Mouse (Mus musculus) frontal cortex, adult 2 months (tissue): Measurements from ENCODE around the gene Fads6. TPM values are rescaled to one million over a fixed set of nuclear protein-coding genes. Genes with fewer than 3 reads are reported as not detected.
A peak's percentile ranks its signal among the peaks of the same experiment; 100 is the strongest.

ENCODE experiments used
- DNase-seq, 2 experiments: peaks; one replicate each; pipeline ENCODE4 v3.0.0; 2022; ENCODE audit warnings: low spot score in 1 of 2; ENCODE audit errors: extremely low spot score in 1 of 2
- polyA plus RNA-seq: library from polyadenylated mRNA; depleted of rRNA; stranded (reverse); fragments of >200 nt; gene quantifications from 2 replicates; pipeline ENCODE4 v1.2.3, GENCODE M21; 2012; rRNA removed

Fads6 gene
- 13.2 and 13.9 TPM in 2 replicates for polyA plus RNA-seq

GRCm38 (mm10) chr11:115297214-115297826 lies at the start of gene Fads6:
TSS of gene Fads6 (minus strand) at chr11:115297663.
- DNase-seq: peak; percentile 59 to 76

DNA sequence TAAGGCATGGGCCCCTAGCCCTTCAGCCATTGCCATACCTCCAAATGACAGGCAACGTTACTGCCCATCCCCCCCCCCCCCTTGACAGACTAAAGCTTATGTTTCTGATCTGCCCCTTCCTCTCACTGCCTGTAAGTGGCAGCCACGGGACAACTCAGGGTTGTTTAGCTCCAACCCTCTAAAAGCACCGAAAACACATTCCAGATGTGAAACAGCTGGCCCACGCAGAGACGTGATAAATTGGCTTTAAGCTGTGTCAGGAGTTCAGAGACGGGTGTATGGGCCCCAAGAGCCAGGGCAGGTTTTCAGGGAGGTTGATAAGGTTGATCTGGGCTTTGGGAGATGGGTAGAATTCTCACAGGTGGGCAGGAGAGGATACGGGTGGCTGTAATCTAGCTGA lies 48.1 kb upstream of the Fads6 start:
- no peak for DNase-seq

GRCm38 (mm10) chr11:115344967-115345366 lies 47.5 kb upstream of the Fads6 start:
- DNase-seq: no peak

DNA sequence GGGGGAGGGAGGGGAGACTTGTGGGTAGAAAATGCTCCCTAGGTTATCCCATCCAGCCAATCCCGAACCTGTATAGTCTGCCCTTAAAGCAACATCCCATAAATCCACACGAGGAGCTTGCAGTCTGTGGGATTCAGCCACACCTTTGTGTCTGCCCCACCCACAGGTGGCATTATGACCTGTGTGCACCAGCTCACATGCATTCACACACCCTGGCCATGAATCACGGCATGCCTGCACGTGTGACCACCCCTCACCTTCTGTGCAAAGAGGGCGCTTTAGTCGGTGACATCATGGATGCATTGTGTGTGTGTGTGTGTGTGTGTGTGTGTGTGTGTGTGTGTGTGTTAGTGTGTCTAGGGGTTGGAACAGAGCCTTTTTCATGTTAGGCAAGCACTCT lies 44.4 kb upstream of the Fads6 start:
- DNase-seq: no peak

DNA sequence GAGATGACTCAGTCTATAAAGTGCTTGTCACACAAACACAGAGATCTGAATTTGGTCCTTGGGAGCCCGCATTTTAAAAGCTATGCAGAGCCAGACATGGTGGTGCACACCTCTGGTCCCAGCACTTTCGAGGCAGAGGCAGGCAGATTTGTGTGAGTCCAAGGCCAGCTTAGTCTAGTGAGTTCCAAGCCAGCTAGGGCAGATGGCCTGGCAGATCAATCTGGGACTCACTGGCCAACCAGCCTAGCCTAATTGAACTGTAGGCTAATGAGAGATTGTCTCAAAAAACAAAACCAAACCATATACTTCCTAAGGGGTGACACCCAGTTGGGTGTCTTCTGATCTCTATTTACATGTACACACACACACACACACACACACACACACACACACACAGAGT lies 43.8 kb upstream of the Fads6 start:
- DNase-seq: no peak

- no peak for DNase-seq
These were observed 40.4 kb upstream of the Fads6 start for GRCm38 (mm10) chr11:115337826-115338225.

DNA sequence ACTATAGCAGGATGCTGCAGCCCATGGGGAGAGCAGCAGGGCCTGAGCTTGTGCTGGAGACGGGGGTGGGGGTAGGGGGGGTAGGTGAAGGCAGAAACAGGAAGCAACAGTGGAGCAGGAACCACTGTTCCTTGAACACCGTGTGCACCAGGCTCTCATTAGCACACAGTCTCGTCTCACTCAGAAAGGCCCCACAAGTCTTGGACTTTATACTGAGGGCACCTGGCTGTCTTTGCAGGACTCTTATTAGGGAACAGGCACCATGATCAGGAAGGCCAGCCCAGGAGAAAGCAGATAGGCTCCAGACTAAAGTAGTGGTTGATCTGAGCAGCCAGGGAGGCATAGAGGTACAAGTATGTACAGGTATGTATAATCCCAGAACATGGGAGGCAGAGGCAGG lies 39.9 kb upstream of the Fads6 start:
- DNase-seq: no peak

DNA sequence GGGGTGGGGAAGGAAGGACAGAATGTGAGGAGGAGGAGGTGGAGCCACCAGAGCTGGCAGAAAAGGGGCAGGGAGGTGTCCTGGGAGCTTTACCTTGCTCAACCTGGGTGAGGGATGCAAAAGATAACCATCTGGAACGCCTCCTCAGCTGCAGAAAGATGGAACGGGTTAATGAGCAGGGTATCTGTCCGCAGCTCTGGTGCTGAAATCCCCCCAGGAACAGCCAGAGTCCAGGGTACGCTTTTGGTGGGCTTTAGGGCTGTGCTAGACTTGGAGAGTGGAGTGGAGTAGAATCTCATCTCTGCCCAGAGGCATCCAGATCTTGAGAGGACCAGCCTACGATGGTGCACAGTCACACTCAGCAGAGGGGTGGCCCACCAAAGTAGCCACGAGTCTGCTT lies 38.7 kb upstream of the Fads6 start:
- DNase-seq: no peak

DNA sequence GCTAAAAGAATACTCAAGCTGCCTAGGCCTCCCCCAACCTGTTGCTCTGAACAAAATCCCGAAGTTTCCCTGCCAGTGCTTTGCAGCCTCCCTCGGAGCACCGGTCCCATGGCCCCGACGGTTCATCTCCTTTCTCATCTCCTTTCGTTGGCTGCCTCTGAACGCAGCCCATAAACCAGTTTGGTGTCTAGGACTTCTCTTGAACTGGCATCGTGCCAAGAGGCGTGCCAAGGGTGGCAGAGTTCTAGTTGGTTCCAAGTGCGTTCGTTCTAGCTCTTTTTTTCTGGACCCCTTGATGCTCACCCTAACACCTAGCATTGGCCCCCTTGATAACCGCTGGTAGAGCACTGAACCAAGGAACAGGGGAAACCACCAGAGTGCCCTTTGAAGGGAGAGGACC lies 37.8 kb upstream of the Fads6 start:
- no peak for DNase-seq

DNA sequence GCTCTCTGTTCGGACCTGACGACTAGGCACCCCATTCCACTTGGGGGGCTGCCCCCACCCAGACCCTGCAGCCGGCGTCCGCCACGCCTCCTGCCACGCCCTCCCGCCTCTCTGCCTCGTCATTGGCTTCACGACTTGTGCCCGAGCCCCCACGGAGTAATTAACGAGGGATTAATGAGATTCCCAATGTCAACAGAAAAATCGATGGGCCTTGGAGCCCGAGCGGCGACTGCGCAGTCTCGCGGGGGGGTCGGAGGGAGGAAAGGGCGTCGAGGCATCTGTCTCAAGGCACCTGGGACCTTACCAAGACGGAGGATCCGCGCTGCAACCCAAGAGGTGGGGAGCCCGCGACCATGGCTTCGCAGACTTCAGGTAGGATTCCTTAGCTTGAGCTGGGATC lies 37.1 kb upstream of the Fads6 start, which contains the start of gene Otop3:
Gene Otop3 (plus strand): TSS at position 201 of the 400 bp plus-strand sequence.
- no peak for DNase-seq

- no peak for DNase-seq
These were observed 31.9 kb upstream of the Fads6 start for GRCm38 (mm10) chr11:115329339-115329738.

- DNase-seq: peak in 1 of 2 experiments; percentile 64
These were observed 29.3 kb upstream of the Fads6 start for GRCm38 (mm10) chr11:115326730-115327129.

DNA sequence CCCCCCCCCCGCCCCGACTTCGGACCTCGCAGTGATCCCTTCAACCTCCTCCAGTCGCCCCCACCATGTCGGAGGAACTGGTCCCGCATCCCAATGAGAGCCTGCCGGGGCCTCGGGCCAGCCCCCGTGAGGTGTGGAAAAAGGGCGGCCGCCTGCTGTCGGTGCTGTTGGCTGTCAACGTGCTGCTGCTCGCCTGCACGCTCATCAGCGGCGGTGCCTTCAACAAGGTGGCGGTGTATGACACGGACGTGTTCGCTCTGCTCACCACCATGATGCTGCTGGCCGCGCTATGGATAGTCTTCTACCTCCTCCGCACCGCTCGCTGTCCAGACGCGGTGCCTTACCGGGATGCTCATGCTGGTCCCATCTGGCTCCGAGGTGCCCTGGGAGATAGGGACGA lies 25.9 kb upstream of the Fads6 start:
- DNase-seq: no peak

GRCm38 (mm10) chr11:115321906-115322693 lies 24.6 kb upstream of the Fads6 start, which contains the start of gene Ush1g:
TSS of gene Ush1g (minus strand) at chr11:115322041.
- peak in 1 of 2 experiments; percentile 59 for DNase-seq

- no peak for DNase-seq
These were observed 22.4 kb upstream of the Fads6 start for GRCm38 (mm10) chr11:115319704-115320383.

GRCm38 (mm10) chr11:115318245-115319027 lies 21.0 kb upstream of the Fads6 start:
- DNase-seq: no peak

DNA sequence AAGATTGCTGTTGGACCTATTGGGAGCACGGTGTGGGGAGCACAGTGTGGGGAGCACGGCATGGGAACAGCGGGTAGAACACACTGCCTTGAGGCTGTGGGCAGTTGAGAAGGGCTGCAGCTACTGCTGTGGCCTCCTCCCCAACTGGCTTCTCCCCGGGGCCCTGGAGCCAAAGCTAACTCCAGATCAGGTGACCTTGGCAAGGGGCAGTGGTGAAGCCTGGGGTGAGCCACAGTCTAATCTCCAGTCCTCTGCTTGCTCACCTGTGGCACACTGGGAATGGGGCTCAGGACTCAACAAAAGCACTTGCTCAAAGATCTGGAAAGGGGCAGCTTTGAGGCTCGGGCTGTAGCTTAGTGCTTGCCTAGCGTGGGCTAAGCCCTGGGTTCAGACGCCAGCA lies 19.7 kb upstream of the Fads6 start:
- DNase-seq: no peak

DNA sequence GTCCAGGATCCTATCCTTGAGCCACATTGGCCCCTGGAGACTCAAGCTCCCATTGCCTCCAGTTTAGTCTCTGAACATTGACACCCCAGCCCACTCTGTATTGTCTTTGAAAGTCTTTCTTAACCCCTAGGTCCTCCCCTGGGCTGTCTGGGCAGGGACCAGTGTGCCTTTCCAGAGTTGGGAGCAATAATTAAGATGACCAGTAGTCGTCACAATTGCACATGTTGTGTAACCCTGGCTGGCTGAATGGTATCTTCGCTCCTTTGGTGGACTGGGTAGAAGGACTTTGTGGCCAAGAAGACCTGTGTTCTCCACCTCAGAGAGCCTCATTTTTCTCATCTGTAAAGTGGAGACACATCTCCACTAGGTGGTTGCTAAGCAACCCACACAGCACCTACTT lies 16.8 kb upstream of the Fads6 start:
- DNase-seq: no peak

- no peak for DNase-seq
These were observed 11.3 kb upstream of the Fads6 start for GRCm38 (mm10) chr11:115308781-115309180.

- DNase-seq: no peak
These were observed 9.4 kb upstream of the Fads6 start, which contains the start of gene Otop2 for GRCm38 (mm10) chr11:115306863-115307262. TSS of gene Otop2 (plus strand) at chr11:115307163.

DNA sequence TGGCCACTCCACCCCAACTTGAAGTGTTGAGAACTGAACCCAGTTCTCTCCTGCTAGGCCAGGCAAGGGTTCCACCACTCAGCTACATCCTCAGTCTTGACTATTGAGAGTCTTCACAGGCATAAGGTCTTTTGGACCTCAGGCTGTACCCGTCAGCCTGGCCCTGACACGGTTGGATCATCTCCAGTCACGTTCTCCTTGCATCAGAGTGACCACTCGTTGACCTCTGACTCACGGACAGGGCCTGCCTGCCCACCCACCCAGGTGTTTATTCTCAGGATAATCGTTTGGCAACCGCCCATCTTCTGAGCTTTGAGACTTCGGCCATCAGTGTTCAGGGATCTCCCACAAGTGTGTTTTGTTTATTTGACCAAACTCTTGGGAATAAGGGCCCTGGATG lies 5.7 kb upstream of the Fads6 start:
- DNase-seq: no peak
